Comparison of ENCODE assay signal across 33 mouse cellular contexts in the genomic region with DNA sequence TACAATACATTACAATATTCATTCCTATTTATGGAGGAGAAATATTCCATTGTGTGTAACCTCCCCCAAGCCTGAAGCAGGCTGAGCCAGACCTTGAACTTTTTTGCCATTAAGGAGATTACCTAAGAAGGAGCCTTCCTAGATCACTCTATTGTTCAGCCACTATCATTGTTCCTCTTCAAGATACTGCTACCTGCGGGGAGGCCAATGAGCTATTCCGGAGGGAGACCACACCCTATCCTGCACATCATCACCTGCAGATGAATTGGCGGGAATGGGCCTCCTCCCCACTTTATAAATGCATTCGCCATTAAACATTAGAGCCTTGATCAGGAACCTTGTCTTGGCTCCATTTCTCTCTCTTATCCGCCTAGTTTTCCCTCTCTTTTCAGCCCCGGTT.
"Had no signal": no experiment of that assay in that cellular context is flagged by ENCODE, and none has a peak within 500 bp of the region (broad histone marks: within the 10 kb centered on the region; RNA-seq: fewer than 3 reads in every experiment).

No protein-coding gene starts in this region.

- H3K27me3 ChIP-seq: heart, embryonic 12.5 days; heart, embryonic 13.5 days; heart, embryonic 15.5 days; hindbrain, embryonic 12.5 days; hindbrain, embryonic 13.5 days; hindbrain, embryonic 15.5 days; intestine, embryonic 15.5 days; kidney, embryonic 15.5 days had no signal

- H3K9ac ChIP-seq: heart, embryonic 12.5 days; heart, embryonic 13.5 days; heart, embryonic 15.5 days; hindbrain, embryonic 12.5 days; hindbrain, embryonic 13.5 days; hindbrain, embryonic 15.5 days; intestine, embryonic 15.5 days; kidney, embryonic 15.5 days had no signal

- H3K36me3 ChIP-seq: heart, embryonic 12.5 days; heart, embryonic 13.5 days; heart, embryonic 15.5 days; hindbrain, embryonic 10.5 days; hindbrain, embryonic 12.5 days; hindbrain, embryonic 13.5 days; hindbrain, embryonic 15.5 days; intestine, embryonic 15.5 days; kidney, embryonic 15.5 days had no signal

- H3K4me1 ChIP-seq: heart, embryonic 13.5 days; heart, embryonic 15.5 days; hindbrain, embryonic 10.5 days; hindbrain, embryonic 12.5 days; hindbrain, embryonic 13.5 days; hindbrain, embryonic 15.5 days; intestine, embryonic 15.5 days; kidney, embryonic 15.5 days had no signal

- H3K4me3 ChIP-seq: heart, embryonic 12.5 days; heart, embryonic 13.5 days; heart, embryonic 15.5 days; hindbrain, embryonic 10.5 days; hindbrain, embryonic 12.5 days; hindbrain, embryonic 13.5 days; hindbrain, embryonic 15.5 days; intestine, embryonic 15.5 days; kidney, embryonic 15.5 days; layer of hippocampus, adult 2 months had no signal

- ATAC-seq: hindbrain, embryonic 16.5 days; hindbrain, postnatal 0 days; inflammation-experienced regulatory T-cells, adult 6 months; intestine, embryonic 15.5 days; intestine, embryonic 16.5 days; intestine, postnatal 0 days had no signal

- H3K27ac ChIP-seq: heart, embryonic 13.5 days; heart, embryonic 15.5 days; hindbrain, embryonic 10.5 days; hindbrain, embryonic 12.5 days; hindbrain, embryonic 13.5 days; hindbrain, embryonic 15.5 days; hindbrain, postnatal 0 days; intestine, embryonic 15.5 days; kidney, embryonic 15.5 days; kidney, postnatal 0 days; layer of hippocampus, adult 2 months had no signal

- H3K4me2 ChIP-seq: heart, embryonic 11.5 days; heart, embryonic 12.5 days; heart, embryonic 13.5 days; heart, embryonic 15.5 days; hindbrain, embryonic 12.5 days; hindbrain, embryonic 13.5 days; hindbrain, embryonic 15.5 days; intestine, embryonic 15.5 days; kidney, embryonic 15.5 days had no signal

- H3K9me3 ChIP-seq: heart, embryonic 12.5 days; heart, embryonic 13.5 days; heart, embryonic 15.5 days; hindbrain, embryonic 10.5 days; hindbrain, embryonic 12.5 days; hindbrain, embryonic 13.5 days; hindbrain, embryonic 15.5 days; intestine, embryonic 15.5 days; kidney, embryonic 15.5 days had no signal

- DNase-seq: heart, postnatal 10 days; heart, postnatal 14 days; heart, postnatal 36 days; heart, postnatal 4 days; kidney, adult 11 months; kidney, adult 18-20 months; kidney, adult 2 months; kidney, adult 8-10 months; kidney, adult 9 months; kidney, postnatal 10 days; kidney, postnatal 14 days; kidney, postnatal 25 days; kidney, postnatal 36 days; kidney, postnatal 4 days; layer of hippocampus, adult 9-11 months; layer of hippocampus, postnatal 36 days had no signal
